Mouse (Mus musculus) heart, embryonic 16.5 days (tissue): ENCODE results near the gene Cul7. TPM values are rescaled to one million over a fixed set of nuclear protein-coding genes. Genes with fewer than 3 reads are reported as not detected.
A peak's percentile ranks its signal among the peaks of the same experiment; 100 is the strongest.

ENCODE experiments used
- ATAC-seq: fragments of 200-750 bp; cut with Nextera tagmentation; replicated peaks from 2 replicates; pipeline ENCODE4 v1.8.0; 2017; ENCODE audit warnings: moderate number of reproducible peaks; ENCODE audit not compliant: insufficient read depth, low FRiP score; ENCODE audit errors: extremely low read depth
- H3K27ac ChIP-seq: fragments of 300-500 bp; sonication (generic); 2 replicates; pipeline ENCODE4 v1.5.1; 2014; ENCODE audit warnings: mild to moderate bottlenecking, low read length, control low read depth, moderate library complexity
- H3K27me3 ChIP-seq: fragments of 300-500 bp; sonication (generic); 2 replicates; pipeline ENCODE4 v1.6.1; 2014; ENCODE audit warnings: low read length, mixed read lengths; ENCODE audit not compliant: control insufficient read depth, insufficient read depth
- H3K36me3 ChIP-seq: fragments of 300-500 bp; sonication (generic); 2 replicates; pipeline ENCODE4 v1.6.1; 2014; ENCODE audit not compliant: control insufficient read depth, insufficient read depth
- H3K4me1 ChIP-seq: fragments of 300-500 bp; sonication (generic); 2 replicates; pipeline ENCODE4 v1.6.1; 2014; ENCODE audit warnings: low read length, mixed read lengths; ENCODE audit not compliant: control insufficient read depth, insufficient read depth
- H3K4me2 ChIP-seq: fragments of 300-500 bp; sonication (generic); 2 replicates; pipeline ENCODE4 v1.6.1; 2014; ENCODE audit warnings: low read depth, mild to moderate bottlenecking, control low read depth, low read length
- H3K4me3 ChIP-seq: fragments of 300-500 bp; sonication (generic); 2 replicates; pipeline ENCODE4 v1.5.1; 2014; ENCODE audit warnings: mild to moderate bottlenecking, control low read depth, low read length
- H3K9ac ChIP-seq: fragments of 300-500 bp; sonication (generic); 2 replicates; pipeline ENCODE4 v1.6.1; 2014; ENCODE audit warnings: low read length, control low read depth
- H3K9me3 ChIP-seq: fragments of 300-500 bp; sonication (generic); replicated peaks from 2 replicates; pipeline ENCODE4 v1.6.1; 2016; ENCODE audit warnings: low read length; ENCODE audit not compliant: control insufficient read depth
- WGBS: fragments of 180-500 bp; shearing (Covaris S2); extraction: QIAGEN DNeasy Blood & Tissue Kit; methylation state at CpG from one replicate; pipeline ENCODE4 v1.1.7; 2014; 5-methylcytosine and 5-hydroxymethylcytosine counted together
- polyA plus RNA-seq: library from polyadenylated mRNA; unstranded; fragments of >200 nt; fragmentation: Nextera tagmentation; extraction: Ambion mirVana; gene quantifications from 2 replicates; pipeline ENCODE4 v1.2.1, GENCODE M21; 2015

Gene Cul7
- polyA plus RNA-seq, 1 experiment from 2014 or later, result 39.8 TPM

- H3K9ac ChIP-seq, result peak overlapping the region; percentile 50; the same call in 1 of the 2 replicates
Observed at GRCm38 (mm10) chr17:46612820-46613219, 37.3 kb upstream of the Cul7 start.

GRCm38 (mm10) chr17:46613229-46613628 lies 36.9 kb upstream of the Cul7 start:
- Histone ChIP-seq H3K27me3 (no peaks in the 10 kb centered on the region), H3K4me1 (peaks cover 41% of the 10 kb centered on the region), H3K4me2 (no peak overlapping the region), H3K9me3 (no peaks in the 10 kb centered on the region), H3K4me3 (no peak overlapping the region), H3K36me3 (no peaks in the 10 kb centered on the region), H3K9ac (no peak overlapping the region), H3K27ac (peak overlapping the region; percentile 16)
- ATAC-seq, result no peak
- 55% methylated on average over 3 of the region's 3 CpGs for WGBS

More at GRCm38 (mm10) chr17:46612820-46613219, 37.3 kb upstream of the Cul7 start:
- H3K4me3 ChIP-seq, result no peak overlapping the region
- no peaks in the 10 kb centered on the region for H3K27me3 ChIP-seq
- no peaks in the 10 kb centered on the region for H3K9me3 ChIP-seq
- H3K27ac ChIP-seq, result peak overlapping the region; percentile 29
- H3K4me2 ChIP-seq, result peak overlapping the region; percentile 13; the same call in 1 of the 2 replicates
- H3K4me1 ChIP-seq, result peaks cover 37% of the 10 kb centered on the region
- no peaks in the 10 kb centered on the region for H3K36me3 ChIP-seq
- 36% methylated on average over 4 of the region's 4 CpGs for WGBS
- no peak for ATAC-seq

GRCm38 (mm10) chr17:46617799-46618198 lies 32.3 kb upstream of the Cul7 start:
- WGBS, result 55% methylated on average over 12 of the region's 12 CpGs
- Histone ChIP-seq H3K4me3 (no peak overlapping the region), H3K9ac (peak overlapping the region; percentile 71; the same call in 1 of the 2 replicates), H3K9me3 (no peaks in the 10 kb centered on the region), H3K4me2 (peak overlapping the region; percentile 45), H3K27me3 (no peaks in the 10 kb centered on the region), H3K4me1 (peaks cover 75% of the 10 kb centered on the region), H3K27ac (peak overlapping the region; percentile 87), H3K36me3 (no peaks in the 10 kb centered on the region)
- no peak for ATAC-seq

GRCm38 (mm10) chr17:46618394-46618768 lies 31.8 kb upstream of the Cul7 start:
- peak overlapping the region; percentile 71 for H3K9ac ChIP-seq
- WGBS, result 11% methylated on average over 6 of the region's 6 CpGs
- peak overlapping the region; percentile 45 for H3K4me2 ChIP-seq
- H3K4me3 ChIP-seq, result 0 out of 2 replicates have a peak overlapping the region, but pooled peaks have one; percentile 2
- H3K27ac ChIP-seq, result peak overlapping the region; percentile 87
- no peak; the same call in 1 of the 2 replicates for ATAC-seq
- no peaks in the 10 kb centered on the region for H3K36me3 ChIP-seq
- H3K4me1 ChIP-seq, result peaks cover 70% of the 10 kb centered on the region
- H3K9me3 ChIP-seq, result no peaks in the 10 kb centered on the region
- H3K27me3 ChIP-seq, result no peaks in the 10 kb centered on the region

DNA sequence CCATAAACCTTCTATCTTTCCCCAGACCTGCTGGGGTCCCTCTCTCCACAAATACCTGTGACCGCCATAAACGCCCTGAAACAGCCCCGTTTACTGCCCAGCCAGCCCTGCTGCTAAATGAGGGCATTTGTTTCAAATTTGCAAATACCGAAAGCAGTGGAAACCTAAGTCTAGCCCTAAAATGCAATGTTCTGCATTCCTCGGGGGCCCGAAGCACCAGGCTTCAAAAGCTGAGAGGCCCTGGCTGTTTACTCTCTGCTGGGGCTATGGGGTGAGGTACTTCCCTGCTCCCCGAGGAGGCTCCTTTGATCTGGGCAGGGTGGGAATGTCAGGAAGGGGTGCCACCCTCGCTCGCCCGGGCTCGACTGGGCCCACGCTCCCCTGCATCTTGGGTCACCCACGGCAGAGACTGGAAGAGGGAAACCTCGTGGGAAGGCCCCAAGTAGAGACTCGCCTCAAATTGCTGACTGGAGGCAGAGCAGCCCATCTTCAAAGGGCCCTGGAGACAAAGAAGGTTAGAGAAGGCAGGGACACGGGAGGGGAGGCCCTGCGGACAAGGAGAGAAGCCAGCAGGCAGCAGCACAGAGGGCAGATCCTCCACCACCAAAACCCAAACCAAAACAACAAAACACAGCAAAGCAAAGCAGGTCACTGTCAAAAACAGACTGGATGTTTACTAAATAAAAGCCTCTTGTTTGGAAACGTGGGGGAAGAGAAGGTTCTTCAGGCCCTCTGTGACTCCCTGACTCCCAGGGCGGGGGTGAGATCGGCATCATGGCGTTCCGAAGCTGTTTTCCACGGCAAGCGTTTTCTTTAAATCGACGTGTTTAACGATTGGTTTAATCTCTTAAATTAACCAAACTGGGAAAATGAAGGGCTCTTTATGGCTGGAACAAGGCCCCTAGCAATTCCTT lies 31.1 kb upstream of the Cul7 start:
- WGBS, result 20% methylated on average over 27 of the region's 27 CpGs
- no peak overlapping the region for H3K4me3 ChIP-seq

GRCm38 (mm10) chr17:46619683-46620357 lies 30.3 kb upstream of the Cul7 start:
- Histone ChIP-seq H3K4me2 (peak overlapping the region; percentile 45; the same call in 1 of the 2 replicates), H3K9me3 (no peaks in the 10 kb centered on the region), H3K36me3 (no peaks in the 10 kb centered on the region), H3K4me1 (peaks cover 79% of the 10 kb centered on the region), H3K27me3 (no peaks in the 10 kb centered on the region), H3K4me3 (no peak overlapping the region), H3K27ac (peak overlapping the region; percentile 87), H3K9ac (peak overlapping the region; percentile 71)
- WGBS, result 36% methylated on average over 16 of the region's 16 CpGs
- ATAC-seq, result no peak

More for the DNA sequence above, 31.1 kb upstream of the Cul7 start:
- peak overlapping the region; percentile 87 for H3K27ac ChIP-seq
- H3K27me3 ChIP-seq, result no peaks in the 10 kb centered on the region
- peak overlapping the region; percentile 45 for H3K4me2 ChIP-seq
- no peaks in the 10 kb centered on the region for H3K9me3 ChIP-seq
- H3K36me3 ChIP-seq, result no peaks in the 10 kb centered on the region
- peak overlapping the region; percentile 71 for H3K9ac ChIP-seq
- no peak for ATAC-seq
- H3K4me1 ChIP-seq, result peaks cover 72% of the 10 kb centered on the region

DNA sequence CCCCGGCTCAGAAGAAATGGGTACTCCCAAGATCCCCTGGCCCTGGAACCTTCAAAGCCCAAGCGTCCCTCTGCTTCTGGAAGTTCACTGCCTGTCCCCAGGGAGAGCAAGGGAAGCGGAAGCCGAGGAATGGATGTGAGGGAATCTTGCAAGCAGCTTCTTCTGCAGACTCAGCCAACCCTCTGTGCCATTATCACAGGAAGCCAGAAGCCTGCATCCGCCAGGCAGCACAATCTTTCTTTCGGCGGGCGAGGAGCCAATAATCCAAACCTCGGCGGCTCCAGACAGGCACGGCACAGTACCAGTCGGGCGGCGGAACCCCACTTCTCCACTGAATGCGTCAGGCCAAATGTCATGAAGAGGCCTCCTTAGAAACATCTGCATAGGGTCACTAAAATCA lies 28.8 kb upstream of the Cul7 start:
- H3K27ac ChIP-seq, result peak overlapping the region; percentile 78
- H3K9ac ChIP-seq, result peak overlapping the region; percentile 52
- 14% methylated on average over 15 of the region's 15 CpGs for WGBS
- peaks cover 85% of the 10 kb centered on the region for H3K4me1 ChIP-seq
- H3K4me3 ChIP-seq, result peak overlapping the region; percentile 19; the same call in 1 of the 2 replicates
- ATAC-seq, result no peak; the same call in 1 of the 2 replicates
- H3K9me3 ChIP-seq, result no peaks in the 10 kb centered on the region
- H3K27me3 ChIP-seq, result no peaks in the 10 kb centered on the region
- H3K36me3 ChIP-seq, result no peaks in the 10 kb centered on the region
- H3K4me2 ChIP-seq, result peak overlapping the region; percentile 55

DNA sequence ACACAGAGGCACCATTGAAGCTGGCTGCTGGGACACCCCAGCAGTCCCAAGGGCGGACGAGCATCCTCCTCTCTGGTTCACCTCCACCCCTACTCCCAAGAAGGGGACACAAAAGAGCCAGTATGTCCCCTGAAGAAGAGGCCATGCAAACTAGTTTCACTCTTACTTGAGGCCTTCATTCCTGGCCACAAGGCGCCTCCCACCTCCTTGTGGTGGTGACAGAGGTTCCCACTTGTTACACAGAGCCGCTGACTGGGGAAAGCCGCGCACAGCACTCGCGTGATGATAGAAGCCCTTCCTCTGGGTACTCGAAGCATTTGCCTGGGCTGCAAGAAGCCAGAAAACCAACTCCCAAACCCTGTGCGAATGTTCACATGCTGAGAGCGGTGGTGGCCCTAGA lies 27.9 kb upstream of the Cul7 start:
- no peaks in the 10 kb centered on the region for H3K36me3 ChIP-seq
- peak overlapping the region; percentile 78 for H3K27ac ChIP-seq
- no peak for ATAC-seq
- H3K27me3 ChIP-seq, result no peaks in the 10 kb centered on the region
- 41% methylated on average over 11 of the region's 11 CpGs for WGBS
- H3K4me2 ChIP-seq, result no peak overlapping the region
- H3K4me1 ChIP-seq, result peaks cover 82% of the 10 kb centered on the region
- H3K4me3 ChIP-seq, result no peak overlapping the region
- 0 out of 2 replicates have a peak overlapping the region, but pooled peaks have one; percentile 3 for H3K9ac ChIP-seq
- no peaks in the 10 kb centered on the region for H3K9me3 ChIP-seq
